Mouse (Mus musculus) megakaryocyte progenitor cell, adult 5-6 weeks (primary cell): ENCODE data around the gene Trpc1. TPM values are rescaled to one million over a fixed set of nuclear protein-coding genes. Genes with fewer than 3 reads are reported as not detected.
A peak's percentile ranks its signal among the peaks of the same experiment; 100 is the strongest.

Experiments
- ATAC-seq: replicated peaks from 2 replicates; pipeline ENCODE4 v1.8.0; 2016; ENCODE audit warnings: mild to moderate bottlenecking, moderate TSS enrichment, inconsistent platforms; ENCODE audit not compliant: poor library complexity
- total RNA-seq, 2 experiments: library from RNA; stranded (forward) in 1 of 2; stranded (reverse) in 1 of 2; fragments of 157-497, 149-512 nt in 1 of 2; fragments of 200-1000 nt in 1 of 2; gene quantifications; 2 replicates each; pipeline versions ENCODE4 v1.2.3 to v1.2.4; 2015 to 2017

Gene Trpc1
- total RNA-seq, 2 experiments from 2014 or later = 0.33 TPM; not detected in 1

GRCm38 (mm10) chr9:95699273-95699672 is 50.9 kb downstream of the Trpc1 start:
- no peak for ATAC-seq

DNA sequence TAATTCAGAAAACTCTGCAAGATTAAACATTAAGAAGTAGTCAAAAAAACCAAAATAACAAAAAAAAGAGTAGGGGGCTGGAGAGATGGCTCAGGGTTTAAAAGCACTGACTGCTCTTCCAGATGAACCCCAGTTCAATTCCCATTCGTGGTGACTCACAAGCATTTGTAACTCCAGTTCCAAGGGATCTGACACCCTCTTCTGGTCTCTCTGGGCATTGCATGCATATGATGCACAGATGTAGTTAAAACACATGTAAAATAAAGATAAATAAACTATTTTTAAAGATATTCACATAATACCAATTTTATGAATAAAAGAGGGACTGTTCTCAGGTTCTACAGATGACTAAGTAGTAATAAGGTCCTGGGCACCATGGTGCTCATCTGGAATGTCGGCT is 52.4 kb downstream of the Trpc1 start:
- peak; percentile 75 for ATAC-seq

DNA sequence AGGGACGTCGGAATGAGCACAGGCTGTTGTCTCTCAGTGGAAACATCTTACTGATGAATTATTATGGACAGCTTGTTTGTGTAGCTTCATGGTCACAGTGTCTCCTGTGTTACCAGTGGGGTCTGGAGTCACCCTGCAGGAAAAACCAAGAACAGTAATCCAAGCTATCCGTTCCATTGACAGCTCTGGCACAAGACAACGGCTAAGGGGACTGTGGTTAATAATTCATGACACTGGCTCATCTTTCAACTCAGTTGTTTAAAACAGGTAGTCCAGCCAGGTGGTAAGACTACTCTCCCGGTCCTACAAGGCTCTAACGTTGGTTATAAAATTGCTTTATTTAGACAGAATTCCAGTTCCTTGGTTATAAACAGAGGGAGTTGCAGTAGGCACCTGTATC is 53.6 kb downstream of the Trpc1 start:
- ATAC-seq = no peak

DNA sequence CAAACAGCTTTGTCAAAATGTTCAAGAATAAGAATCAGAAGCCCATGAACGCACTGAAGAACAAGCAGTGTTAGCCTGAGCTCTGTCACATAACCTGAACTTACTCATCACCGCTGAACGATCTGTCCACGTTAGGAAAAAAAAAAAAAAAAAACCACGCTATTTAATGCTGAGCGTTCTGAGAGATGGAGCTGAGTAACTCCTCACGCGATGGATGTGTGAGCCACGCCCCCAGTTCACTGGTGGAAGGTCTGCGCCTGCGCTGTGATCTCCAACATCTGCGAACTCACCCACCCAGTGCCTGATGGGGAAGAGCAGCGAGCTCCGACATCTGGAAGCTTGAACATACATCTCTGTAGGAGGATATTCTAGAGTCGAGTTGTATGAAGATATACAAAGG is 55.2 kb downstream of the Trpc1 start:
- no peak for ATAC-seq

GRCm38 (mm10) chr9:95694526-95694925 is 55.6 kb downstream of the Trpc1 start:
- ATAC-seq = no peak

- ATAC-seq = no peak
These were observed 56.6 kb downstream of the Trpc1 start for GRCm38 (mm10) chr9:95693528-95694100.

DNA sequence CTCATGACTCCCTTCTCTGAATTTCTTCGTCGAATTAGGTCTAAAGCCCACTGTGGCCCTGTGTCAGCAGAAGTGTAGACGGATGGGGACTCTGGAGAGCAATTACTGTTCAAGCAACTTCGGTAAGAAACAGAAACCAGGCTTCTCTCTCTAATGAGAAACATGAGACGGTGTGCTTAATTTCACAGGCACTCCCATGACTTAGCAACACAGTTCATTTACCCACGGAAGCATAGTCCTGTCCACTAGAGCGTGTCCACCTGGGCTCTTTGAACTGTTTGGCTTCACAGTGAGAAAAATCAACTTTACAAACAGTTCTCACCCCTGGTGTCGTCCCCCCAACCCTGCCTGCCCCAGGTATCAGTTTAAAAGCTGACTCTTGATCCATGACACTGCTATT is 57.4 kb downstream of the Trpc1 start:
- ATAC-seq = no peak

GRCm38 (mm10) chr9:95688064-95688463 is 62.1 kb downstream of the Trpc1 start:
- ATAC-seq = peak; percentile 85

DNA sequence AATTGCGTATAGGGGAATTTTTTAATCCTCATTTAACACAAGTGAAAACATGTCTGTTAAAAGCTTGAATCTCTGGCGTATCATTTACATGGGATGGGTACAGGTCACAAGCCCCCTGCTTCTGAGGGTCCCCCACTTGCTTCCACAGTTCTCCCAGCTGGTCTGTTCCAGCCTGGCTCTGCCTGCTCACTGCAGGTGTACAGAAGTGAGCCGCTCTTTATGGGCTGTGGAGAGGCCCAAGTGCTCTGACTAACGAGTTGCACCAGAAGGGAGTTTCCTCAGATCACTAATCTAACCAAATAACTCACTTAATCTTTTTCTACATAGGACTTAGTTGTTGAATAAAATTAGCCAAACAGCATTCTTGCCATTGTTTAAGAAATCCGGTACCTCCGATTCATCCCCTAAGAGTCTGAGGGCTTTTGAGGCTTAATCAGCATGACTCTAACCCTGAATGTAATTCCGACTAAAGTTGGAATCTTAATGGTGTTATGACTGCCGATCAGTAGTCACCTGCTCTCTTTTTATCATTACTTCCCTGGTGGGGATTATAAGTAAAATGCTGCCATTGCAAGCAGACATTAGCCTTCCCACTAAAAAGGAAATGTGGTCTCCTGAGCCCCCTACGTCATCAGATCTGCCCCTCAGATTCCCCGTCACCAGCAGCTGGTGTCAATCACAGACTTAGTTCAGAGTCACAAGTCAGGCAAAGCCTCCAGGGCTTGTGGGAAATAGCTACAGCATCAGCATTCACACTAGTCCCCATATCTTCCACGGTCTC is 64.3 kb downstream of the Trpc1 start:
- no peak for ATAC-seq

- ATAC-seq = no peak
These were observed 69.5 kb downstream of the Trpc1 start for GRCm38 (mm10) chr9:95680691-95681090.

- no peak for ATAC-seq
These were observed 70.2 kb downstream of the Trpc1 start for GRCm38 (mm10) chr9:95679966-95680365.

DNA sequence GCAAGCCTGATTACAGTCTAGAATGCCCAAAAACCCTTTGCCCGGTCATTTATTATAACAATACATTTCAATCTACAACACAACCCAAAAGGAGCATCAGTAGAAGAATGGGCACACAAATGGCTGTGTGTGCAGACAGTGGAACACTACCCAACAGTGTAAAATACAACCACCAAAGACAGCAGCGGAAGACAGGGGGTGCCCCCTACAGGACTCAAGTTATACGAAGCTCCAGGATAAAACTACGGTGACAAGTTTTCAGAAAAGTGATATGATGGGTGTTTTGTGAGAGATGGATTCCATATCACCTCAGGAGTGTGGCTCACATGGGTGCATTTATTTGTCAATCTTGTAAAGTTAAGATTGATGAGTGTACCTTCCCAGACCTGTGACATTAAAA is 74.2 kb downstream of the Trpc1 start:
- no peak for ATAC-seq

- ATAC-seq = no peak
These were observed 75.0 kb downstream of the Trpc1 start for GRCm38 (mm10) chr9:95675064-95675699.

GRCm38 (mm10) chr9:95672760-95673159 is 77.4 kb downstream of the Trpc1 start:
- ATAC-seq = peak; percentile 52; the same call in 1 of the 2 replicates

DNA sequence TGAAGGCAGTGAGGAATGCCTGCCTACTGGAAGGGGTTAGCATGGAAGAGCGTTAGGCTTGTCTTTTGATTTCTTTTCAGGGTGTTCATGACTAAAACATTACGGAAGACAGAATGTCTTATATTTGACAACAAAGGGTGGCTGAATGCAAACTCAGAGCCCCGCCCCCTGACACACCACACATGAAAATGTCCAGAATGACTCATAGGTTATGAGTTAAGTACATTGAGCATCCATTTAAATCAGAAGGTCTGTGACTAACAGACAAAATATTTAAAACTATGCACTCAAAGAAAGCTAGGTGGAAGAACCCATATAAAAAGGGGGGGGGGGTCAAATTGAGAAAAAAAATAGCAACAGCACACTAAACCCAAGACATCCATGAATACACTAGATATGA is 77.8 kb downstream of the Trpc1 start:
- ATAC-seq = no peak

- ATAC-seq = no peak
These were observed 81.9 kb downstream of the Trpc1 start for GRCm38 (mm10) chr9:95668306-95668705.

GRCm38 (mm10) chr9:95667836-95668235 is 82.3 kb downstream of the Trpc1 start:
- no peak for ATAC-seq

- ATAC-seq = no peak
These were observed 84.3 kb downstream of the Trpc1 start for GRCm38 (mm10) chr9:95665835-95666234.

DNA sequence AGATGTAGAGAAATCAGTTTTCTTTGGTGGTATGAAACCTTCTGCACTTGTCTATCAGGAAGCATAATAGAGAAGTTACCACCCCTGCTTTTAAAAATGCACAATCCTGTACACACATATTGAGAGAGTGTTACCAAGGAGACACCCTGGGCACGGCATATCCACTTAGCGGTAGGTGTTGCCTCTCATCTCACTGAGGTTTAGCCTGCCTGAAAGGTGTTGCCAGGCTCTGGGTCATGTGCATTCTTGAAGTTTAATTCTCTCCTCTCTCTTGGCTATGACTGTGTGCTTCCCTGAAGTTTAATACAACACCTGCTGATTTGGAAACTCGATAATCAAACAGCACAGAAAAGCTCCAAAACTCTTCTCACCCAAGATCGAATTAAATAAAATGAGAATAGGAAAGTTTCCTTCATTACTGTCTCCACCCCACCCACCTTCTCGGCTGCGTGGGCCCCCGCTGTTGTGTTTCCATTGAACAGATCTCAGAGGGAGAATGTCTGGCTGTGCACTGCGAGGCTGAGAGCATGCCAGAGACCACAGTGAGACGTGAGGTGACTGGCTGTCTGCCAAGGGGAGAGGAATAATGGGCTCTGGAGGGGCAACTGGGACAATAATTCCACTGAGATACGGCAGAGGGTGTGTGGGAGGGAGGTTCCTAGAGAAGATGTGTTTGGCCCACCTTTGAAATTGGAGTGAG is 85.7 kb downstream of the Trpc1 start:
- no peak for ATAC-seq

- ATAC-seq = no peak
These were observed 92.2 kb downstream of the Trpc1 start for GRCm38 (mm10) chr9:95657941-95658340.
